Mouse (Mus musculus): Measurements from ENCODE around the gene Fsd1. TPM values are rescaled to one million over a fixed set of nuclear protein-coding genes. Genes with fewer than 3 reads are reported as not detected.
"Not testable (repeated sequence)": the region's sequence is repeated elsewhere in the genome, so short reads cannot be mapped to it uniquely, and the experiment has no call there.

Fsd1 gene
- 31.9 and 40.5 TPM in 2 replicates for polyA plus RNA-seq (2015; fragmentation: Nextera tagmentation; extraction: Ambion mirVana)

DNA sequence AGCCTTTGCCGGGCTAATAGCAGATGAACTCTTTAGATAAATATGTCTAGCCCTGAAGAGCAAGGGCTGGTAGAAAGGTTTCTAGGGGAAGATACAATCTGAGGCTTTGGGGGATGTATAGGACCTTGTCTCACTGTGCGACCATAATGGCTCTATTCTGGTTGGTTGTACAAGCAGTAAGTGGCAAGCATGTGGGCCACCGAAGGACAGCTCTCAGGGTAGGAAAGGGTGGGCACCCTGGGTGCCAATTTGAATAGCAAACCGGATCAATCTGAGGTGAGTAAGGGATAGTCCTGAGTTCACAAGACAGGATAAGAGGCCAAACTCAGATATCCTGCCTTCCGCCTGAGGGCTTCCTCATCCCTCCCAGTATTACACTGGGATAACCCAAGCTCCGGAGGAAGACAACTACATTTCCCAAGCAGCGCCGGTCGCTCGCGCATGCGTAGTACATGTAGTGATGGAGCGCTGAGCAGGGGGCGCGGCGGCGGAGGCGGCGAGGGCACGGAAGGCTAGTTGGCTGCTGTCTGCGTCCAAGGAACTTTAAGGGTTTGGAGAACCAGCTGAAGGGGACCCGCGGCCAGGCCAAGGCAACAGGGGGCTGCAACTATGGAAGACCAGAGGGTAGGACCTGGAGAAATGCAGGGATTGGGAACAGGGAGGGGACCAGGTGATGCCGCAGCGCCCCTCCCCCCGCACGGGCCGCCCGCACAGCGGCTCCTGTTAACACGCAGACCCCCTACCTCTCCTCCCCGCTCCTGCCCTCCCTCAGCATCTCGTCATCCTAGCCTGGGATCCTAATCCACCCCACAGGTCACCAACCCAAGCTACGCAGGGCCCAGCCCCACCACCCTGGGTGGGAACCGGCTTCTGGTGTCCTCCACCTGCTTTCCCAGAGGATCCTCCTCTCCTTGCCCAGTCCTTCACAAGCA lies at the start of gene Fsd1:
Fsd1 (plus strand) TSS at position 480 of the 932 bp plus-strand sequence.
- Histone ChIP-seq H3K36me3 (peaks cover 10% of the 10 kb centered on the region), H3K27ac (no peak within 1 kb of the TSS), H3K9ac (peak within 1 kb of the TSS; percentile 75), H3K9me3 (no peaks in the 10 kb centered on the region), H3K27me3 (no peaks in the 10 kb centered on the region), H3K4me3 (peak within 1 kb of the TSS; percentile 67), H3K4me1 (peaks cover 9% of the 10 kb centered on the region; the same call in 1 of the 2 replicates), H3K4me2 (peak within 1 kb of the TSS; percentile 90)
- 9% methylated on average over 33 of the region's 35 CpGs for WGBS
- ATAC-seq (ENCODE audit: insufficient number of reproducible peaks, insufficient read depth, low FRiP score, low TSS enrichment, low read depth), result peak; percentile 34; the same call in 1 of the 2 replicates

DNA sequence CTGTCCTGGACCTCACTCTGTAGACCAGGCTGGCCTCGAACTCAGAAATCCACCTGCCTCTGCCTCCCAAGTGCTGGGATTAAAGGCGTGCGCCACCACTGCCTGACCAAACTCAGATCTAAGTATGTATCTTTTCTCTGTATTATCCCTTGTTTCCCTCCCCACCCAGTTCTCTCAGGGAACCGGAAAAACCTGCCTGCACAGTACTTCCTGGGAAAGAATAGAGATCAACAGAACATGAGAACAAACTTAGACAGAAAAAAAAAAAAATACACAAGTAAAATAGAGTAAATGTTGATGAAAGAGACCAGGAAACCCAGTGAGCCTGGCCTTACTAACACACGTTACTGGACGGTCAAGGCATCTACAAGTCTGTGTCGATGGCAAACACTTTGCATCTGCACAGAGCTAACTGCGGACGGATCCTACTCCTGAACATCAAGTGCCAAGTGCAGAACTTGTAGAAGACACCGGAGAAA lies 41.9 kb upstream of the Fsd1 start:
- not testable (repeated sequence) for H3K9me3 ChIP-seq; ATAC-seq (ENCODE audit: insufficient number of reproducible peaks, insufficient read depth, low FRiP score, low TSS enrichment, low read depth); H3K27me3 ChIP-seq; H3K4me1 ChIP-seq
- Histone ChIP-seq H3K4me2 (peak overlapping the region; percentile 82), H3K4me3 (peak overlapping the region; percentile 52), H3K36me3 (peaks cover 11% of the 10 kb centered on the region), H3K27ac (peak overlapping the region; percentile 89), H3K9ac (peak overlapping the region; percentile 74)
- 36% methylated on average over 10 of the region's 10 CpGs for WGBS

DNA sequence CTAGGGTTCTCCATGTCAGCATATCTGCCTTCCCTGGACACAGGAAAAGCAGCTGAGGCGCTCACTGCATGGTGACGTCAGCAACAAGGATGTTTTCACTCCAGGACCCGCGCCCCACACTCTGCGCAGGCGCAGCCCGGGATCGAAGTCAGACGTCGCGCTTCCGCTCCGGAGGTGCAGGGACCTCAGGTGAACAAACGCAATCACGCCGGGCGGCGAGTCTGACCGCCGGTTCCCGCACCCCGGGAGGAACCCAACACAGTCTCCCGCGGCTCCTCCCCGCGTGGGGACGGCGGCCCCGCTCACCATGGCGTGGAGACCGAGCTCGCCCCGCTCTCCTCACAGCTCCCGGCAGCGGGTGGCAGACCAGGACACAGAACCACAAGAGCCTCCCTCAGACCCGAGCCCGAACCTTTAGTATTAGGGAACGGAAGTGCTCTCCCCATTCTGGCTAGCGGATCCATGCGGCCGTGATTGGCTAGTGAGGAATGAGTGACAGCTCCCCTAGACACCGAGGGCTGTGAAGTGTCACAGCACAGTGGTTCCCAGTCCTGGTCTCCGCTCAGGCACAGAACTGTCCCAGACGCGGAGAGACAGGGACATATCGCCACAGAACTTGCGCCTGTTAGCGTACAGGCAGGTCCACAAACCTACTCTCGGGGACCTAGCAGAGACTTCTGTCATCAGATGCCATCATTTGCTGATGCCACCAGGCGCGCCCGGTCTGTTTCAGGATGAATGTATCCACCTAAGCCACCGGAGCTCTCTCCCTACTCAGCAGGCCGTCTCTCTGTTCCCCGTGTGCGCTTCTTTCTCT lies 41.2 kb upstream of the Fsd1 start:
- ATAC-seq (ENCODE audit: insufficient number of reproducible peaks, insufficient read depth, low FRiP score, low TSS enrichment, low read depth), result peak; percentile 93
- not testable (repeated sequence) for H3K36me3 ChIP-seq, H3K4me1 ChIP-seq, H3K27me3 ChIP-seq, H3K9me3 ChIP-seq
- under 1% methylated on average over 56 of the region's 56 CpGs for WGBS
- peak overlapping the region; percentile 74 for H3K9ac ChIP-seq
- peak overlapping the region; percentile 82 for H3K4me2 ChIP-seq
- H3K4me3 ChIP-seq, result peak overlapping the region; percentile 52
- H3K27ac ChIP-seq, result peak overlapping the region; percentile 89

DNA sequence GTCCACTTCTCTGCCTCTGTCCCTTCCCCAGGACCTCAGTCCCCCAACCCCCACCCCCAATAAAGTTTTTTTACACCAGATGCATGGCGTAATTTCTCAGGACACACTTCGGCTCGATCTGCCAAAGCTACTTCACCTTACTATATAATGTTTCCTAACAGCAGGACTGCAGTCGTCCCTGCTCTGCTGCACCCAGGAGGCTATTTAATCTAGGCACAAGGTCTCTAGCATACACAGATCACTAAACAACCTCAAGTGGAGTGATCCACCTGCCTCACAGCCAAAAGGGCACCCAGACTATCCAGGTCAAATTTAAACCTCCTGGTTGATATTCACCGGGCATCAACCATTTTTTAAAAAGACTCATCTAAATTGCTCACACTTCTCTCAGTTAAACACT lies 40.6 kb upstream of the Fsd1 start:
- H3K9me3 ChIP-seq, result no peaks in the 10 kb centered on the region
- peaks cover 6% of the 10 kb centered on the region; the same call in 1 of the 2 replicates for H3K4me1 ChIP-seq
- H3K4me3 ChIP-seq, result peak overlapping the region; percentile 52
- peak overlapping the region; percentile 74 for H3K9ac ChIP-seq
- H3K27me3 ChIP-seq, result peaks cover 2% of the 10 kb centered on the region; the same call in 1 of the 2 replicates
- no peaks in the 10 kb centered on the region for H3K36me3 ChIP-seq
- 27% methylated on average over 5 of the region's 5 CpGs for WGBS
- peak overlapping the region; percentile 89 for H3K27ac ChIP-seq
- peak overlapping the region; percentile 82 for H3K4me2 ChIP-seq
- ATAC-seq (ENCODE audit: insufficient number of reproducible peaks, insufficient read depth, low FRiP score, low TSS enrichment, low read depth), result no peak

DNA sequence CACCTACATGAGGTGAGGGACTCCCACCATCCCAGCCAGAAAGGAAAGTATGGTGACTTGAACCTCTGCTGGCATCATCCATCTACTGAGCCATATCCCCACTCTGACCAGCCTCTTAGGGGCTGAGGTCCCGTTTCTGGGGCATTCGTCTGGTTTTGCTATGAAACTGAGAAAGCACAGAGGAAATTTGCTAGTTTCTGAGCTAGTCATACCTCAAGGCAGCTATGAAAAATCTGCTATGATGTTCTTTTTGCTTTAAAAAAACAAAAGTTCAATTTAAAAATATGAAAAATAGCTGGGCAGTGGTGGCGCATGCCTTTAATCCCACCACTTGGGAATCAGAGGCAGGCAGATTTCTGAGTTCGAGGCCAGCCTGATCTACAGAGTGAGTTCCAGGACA lies 37.7 kb upstream of the Fsd1 start:
- Histone ChIP-seq H3K4me1 (peaks cover 6% of the 10 kb centered on the region; the same call in 1 of the 2 replicates), H3K27me3 (peaks cover 4% of the 10 kb centered on the region), H3K4me2 (no peak overlapping the region), H3K4me3 (no peak overlapping the region), H3K36me3 (no peaks in the 10 kb centered on the region), H3K9me3 (no peaks in the 10 kb centered on the region), H3K27ac (no peak overlapping the region), H3K9ac (no peak overlapping the region)
- ATAC-seq (ENCODE audit: insufficient number of reproducible peaks, insufficient read depth, low FRiP score, low TSS enrichment, low read depth), result no peak
- 87% methylated on average over 4 of the region's 4 CpGs for WGBS

DNA sequence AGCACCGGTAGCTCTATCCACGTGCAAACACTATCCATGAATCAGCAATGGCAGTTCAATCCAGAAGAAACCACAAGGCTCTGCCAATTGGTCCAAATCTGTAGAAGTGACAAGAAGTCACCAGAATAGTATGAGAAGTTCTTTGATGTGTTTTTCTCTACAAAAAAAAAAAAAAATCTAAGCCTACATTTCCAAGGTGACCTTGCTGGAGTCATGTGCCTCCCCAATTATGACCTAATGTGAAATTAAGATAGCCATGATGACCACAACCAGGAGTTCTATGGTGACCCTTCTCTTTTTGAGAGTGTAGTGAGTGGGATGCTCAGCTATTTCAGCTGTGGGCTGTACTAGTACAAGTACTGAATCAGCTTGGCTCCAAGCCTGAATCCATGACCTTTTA lies 36.9 kb upstream of the Fsd1 start, which contains the start of gene Zfp119b:
Zfp119b (minus strand) TSS at position 101 of the 400 bp plus-strand sequence.
- WGBS, result 83% methylated on average over 2 of the region's 2 CpGs
- peaks cover 12% of the 10 kb centered on the region for H3K27me3 ChIP-seq

DNA sequence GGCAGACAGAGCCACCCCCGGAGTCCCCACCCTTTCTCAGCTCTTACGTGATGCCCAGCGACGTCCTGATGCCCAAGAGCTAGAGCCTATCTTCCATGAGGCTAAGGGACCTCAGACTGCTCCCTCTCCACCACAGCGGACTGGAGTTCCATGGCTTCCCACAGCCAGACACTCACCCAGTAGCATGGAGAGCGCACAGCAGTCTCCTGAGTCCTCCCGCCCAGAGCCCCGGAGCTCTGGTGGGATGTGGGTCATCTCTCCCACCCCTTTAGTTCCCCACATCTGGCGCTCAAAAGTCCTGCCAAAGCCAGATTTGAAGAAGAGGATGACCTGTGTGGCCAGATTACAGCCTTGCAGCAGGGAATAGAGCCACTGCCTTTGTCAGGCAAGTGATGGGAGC lies 35.7 kb upstream of the Fsd1 start:
- no peaks in the 10 kb centered on the region for H3K9me3 ChIP-seq
- H3K27me3 ChIP-seq, result peaks cover 24% of the 10 kb centered on the region
- no peaks in the 10 kb centered on the region for H3K36me3 ChIP-seq
- no peak overlapping the region for H3K4me2 ChIP-seq
- no peak for ATAC-seq (ENCODE audit: insufficient number of reproducible peaks, insufficient read depth, low FRiP score, low TSS enrichment, low read depth)
- H3K27ac ChIP-seq, result no peak overlapping the region
- H3K4me1 ChIP-seq, result peaks cover 3% of the 10 kb centered on the region; the same call in 1 of the 2 replicates
- 78% methylated on average over 9 of the region's 9 CpGs for WGBS
- no peak overlapping the region for H3K4me3 ChIP-seq
- H3K9ac ChIP-seq, result no peak overlapping the region

More for the DNA sequence above, 36.9 kb upstream of the Fsd1 start, which contains the start of gene Zfp119b:
- H3K4me1 ChIP-seq, result peaks cover 6% of the 10 kb centered on the region; the same call in 1 of the 2 replicates
- no peaks in the 10 kb centered on the region for H3K9me3 ChIP-seq
- no peaks in the 10 kb centered on the region for H3K36me3 ChIP-seq
- ATAC-seq (ENCODE audit: insufficient number of reproducible peaks, insufficient read depth, low FRiP score, low TSS enrichment, low read depth), result no peak
- H3K9ac ChIP-seq, result no peak within 1 kb of the TSS
- no peak within 1 kb of the TSS for H3K4me3 ChIP-seq
- no peak within 1 kb of the TSS for H3K27ac ChIP-seq
- no peak within 1 kb of the TSS for H3K4me2 ChIP-seq

DNA sequence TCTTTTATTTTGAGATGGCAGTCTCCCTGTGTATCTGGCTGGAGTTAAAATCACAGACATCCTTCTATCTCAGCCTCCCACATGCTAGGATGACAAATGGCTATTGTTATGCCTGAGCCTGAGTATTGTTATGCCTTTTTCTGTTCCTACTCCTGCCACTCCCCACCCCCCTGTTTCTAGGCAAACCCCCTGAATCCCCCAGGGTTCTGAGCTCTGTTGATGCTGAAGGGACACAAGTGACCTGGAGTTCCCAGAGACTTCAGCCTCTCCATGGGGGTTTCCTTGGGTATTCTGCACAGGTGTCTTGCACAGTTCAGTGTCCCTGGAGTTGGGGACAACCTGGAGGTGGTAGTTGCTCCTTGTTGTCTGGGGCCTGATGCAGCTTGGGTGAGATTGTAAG lies 34.3 kb upstream of the Fsd1 start:
- H3K4me3 ChIP-seq, result no peak overlapping the region
- H3K9ac ChIP-seq, result no peak overlapping the region
- peaks cover 26% of the 10 kb centered on the region for H3K27me3 ChIP-seq
- ATAC-seq (ENCODE audit: insufficient number of reproducible peaks, insufficient read depth, low FRiP score, low TSS enrichment, low read depth), result no peak
- H3K4me1 ChIP-seq, result peaks cover 10% of the 10 kb centered on the region
- H3K36me3 ChIP-seq, result no peaks in the 10 kb centered on the region
- H3K27ac ChIP-seq, result no peak overlapping the region
- no peaks in the 10 kb centered on the region for H3K9me3 ChIP-seq
- H3K4me2 ChIP-seq, result no peak overlapping the region

DNA sequence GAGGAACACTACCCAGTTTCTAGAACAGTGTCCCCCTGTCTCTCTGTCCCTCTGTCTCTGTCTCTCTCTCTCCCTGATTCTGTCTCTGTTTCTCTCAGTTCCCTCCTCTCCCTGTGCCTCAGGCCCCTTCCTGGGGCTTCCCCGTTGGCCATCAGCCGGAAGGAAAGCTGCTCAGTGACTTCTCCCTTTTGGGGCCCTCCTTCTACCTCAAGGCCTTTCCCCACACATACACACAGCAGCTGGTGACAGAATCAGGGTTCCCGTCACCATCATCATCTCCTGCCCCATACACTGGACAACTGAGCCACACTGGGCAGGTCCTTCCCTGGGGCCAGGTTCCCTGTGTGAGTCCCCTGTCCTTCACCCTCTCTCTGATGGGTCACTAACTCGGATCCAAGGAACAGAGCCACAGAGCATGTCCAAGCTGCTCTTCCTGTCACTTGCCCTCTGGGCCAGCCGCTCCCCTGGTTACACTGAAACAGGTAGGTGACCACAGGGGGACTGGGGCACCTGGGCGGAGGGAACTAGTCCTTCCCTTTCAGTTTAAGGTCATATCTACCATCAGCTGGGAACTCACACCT lies 33.8 kb upstream of the Fsd1 start, which contains the start of gene Ebi3:
Ebi3 (plus strand) TSS at position 194 of the 581 bp plus-strand sequence.
- WGBS, result 68% methylated on average over 6 of the region's 6 CpGs
- no peak within 1 kb of the TSS for H3K4me3 ChIP-seq
- H3K4me1 ChIP-seq, result peaks cover 15% of the 10 kb centered on the region
- no peak for ATAC-seq (ENCODE audit: insufficient number of reproducible peaks, insufficient read depth, low FRiP score, low TSS enrichment, low read depth)
- H3K36me3 ChIP-seq, result no peaks in the 10 kb centered on the region
- H3K4me2 ChIP-seq, result no peak within 1 kb of the TSS
- H3K27ac ChIP-seq, result no peak within 1 kb of the TSS
- H3K27me3 ChIP-seq, result peaks cover 26% of the 10 kb centered on the region
- no peaks in the 10 kb centered on the region for H3K9me3 ChIP-seq
- no peak within 1 kb of the TSS for H3K9ac ChIP-seq

DNA sequence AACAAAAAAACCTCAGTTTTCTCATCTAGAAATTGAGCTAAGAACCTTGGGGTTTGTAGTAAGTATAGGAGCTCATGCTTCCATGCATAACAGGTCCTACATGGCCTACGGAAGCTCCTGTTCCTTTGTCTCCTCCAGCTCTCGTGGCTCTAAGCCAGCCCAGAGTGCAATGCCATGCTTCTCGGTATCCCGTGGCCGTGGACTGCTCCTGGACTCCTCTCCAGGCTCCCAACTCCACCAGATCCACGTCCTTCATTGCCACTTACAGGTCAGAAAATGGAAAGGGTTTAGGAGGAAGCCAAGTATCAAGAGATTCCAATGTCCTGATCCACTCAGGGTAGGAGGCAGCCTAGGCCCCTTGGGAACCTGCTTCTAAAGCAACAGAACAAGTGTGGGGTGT lies 32.6 kb upstream of the Fsd1 start:
- Histone ChIP-seq H3K4me3 (no peak overlapping the region), H3K4me1 (peaks cover 23% of the 10 kb centered on the region), H3K9me3 (no peaks in the 10 kb centered on the region), H3K27me3 (peaks cover 26% of the 10 kb centered on the region), H3K27ac (no peak overlapping the region), H3K9ac (no peak overlapping the region), H3K4me2 (no peak overlapping the region), H3K36me3 (no peaks in the 10 kb centered on the region)
- no peak for ATAC-seq (ENCODE audit: insufficient number of reproducible peaks, insufficient read depth, low FRiP score, low TSS enrichment, low read depth)
- WGBS, result 75% methylated on average over 6 of the region's 6 CpGs

DNA sequence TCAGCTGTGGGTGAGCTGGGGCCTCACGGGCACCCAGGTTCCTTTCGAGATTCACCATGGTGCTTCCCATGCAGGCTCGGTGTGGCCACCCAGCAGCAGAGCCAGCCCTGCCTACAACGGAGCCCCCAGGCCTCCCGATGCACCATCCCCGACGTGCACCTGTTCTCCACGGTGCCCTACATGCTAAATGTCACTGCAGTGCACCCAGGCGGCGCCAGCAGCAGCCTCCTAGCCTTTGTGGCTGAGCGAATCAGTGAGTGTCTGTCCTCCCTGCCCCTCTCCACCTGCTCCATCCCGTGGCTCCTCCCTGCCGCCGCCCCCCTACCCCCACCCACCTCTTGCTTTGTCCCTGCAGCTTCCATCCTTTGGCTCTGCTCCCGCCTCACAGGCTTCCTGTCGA lies 32.1 kb upstream of the Fsd1 start:
- Histone ChIP-seq H3K27me3 (peaks cover 26% of the 10 kb centered on the region), H3K36me3 (no peaks in the 10 kb centered on the region), H3K9me3 (no peaks in the 10 kb centered on the region), H3K4me2 (no peak overlapping the region), H3K4me1 (peaks cover 23% of the 10 kb centered on the region), H3K27ac (no peak overlapping the region), H3K9ac (no peak overlapping the region), H3K4me3 (no peak overlapping the region)
- ATAC-seq (ENCODE audit: insufficient number of reproducible peaks, insufficient read depth, low FRiP score, low TSS enrichment, low read depth), result no peak
- 37% methylated on average over 16 of the region's 16 CpGs for WGBS

All from embryonic facial prominence, embryonic 13.5 days (tissue).